Mouse (Mus musculus) intestine, embryonic 16.5 days (tissue): ENCODE results near the gene Dcaf1. TPM values are rescaled to one million over a fixed set of nuclear protein-coding genes. Genes with fewer than 3 reads are reported as not detected.

ENCODE experiments used
- ATAC-seq: fragments of 200-750 bp; cut with Nextera tagmentation; 2 replicates; pipeline ENCODE4 v1.8.0; 2017; ENCODE audit warnings: moderate TSS enrichment, moderate library complexity
- H3K27ac ChIP-seq: fragments of 300-500 bp; sonication (generic); 2 replicates; pipeline ENCODE4 v1.5.1; 2014; ENCODE audit warnings: mild to moderate bottlenecking, low read length
- H3K27me3 ChIP-seq: fragments of 300-500 bp; sonication (generic); replicated peaks from 2 replicates; pipeline ENCODE4 v1.6.1; 2014; ENCODE audit warnings: low read length, control low read depth, mixed read lengths; ENCODE audit not compliant: control insufficient read depth, insufficient read depth
- H3K36me3 ChIP-seq: fragments of 300-500 bp; sonication (generic); 2 replicates; pipeline ENCODE4 v1.6.1; 2014; ENCODE audit warnings: low read length, control low read depth; ENCODE audit not compliant: control insufficient read depth, insufficient read depth
- H3K4me1 ChIP-seq: fragments of 300-500 bp; sonication (generic); 2 replicates; pipeline ENCODE4 v1.6.1; 2014; ENCODE audit warnings: low read length, control low read depth, mixed read lengths; ENCODE audit not compliant: control insufficient read depth, insufficient read depth
- H3K4me2 ChIP-seq: fragments of 300-500 bp; sonication (generic); 2 replicates; pipeline ENCODE4 v1.6.1; 2014; ENCODE audit warnings: low read depth, low read length, control low read depth
- H3K4me3 ChIP-seq: fragments of 300-500 bp; sonication (generic); 2 replicates; pipeline ENCODE4 v1.5.1; 2014; ENCODE audit warnings: mild to moderate bottlenecking, low read length
- H3K9ac ChIP-seq: fragments of 300-500 bp; sonication (generic); 2 replicates; pipeline ENCODE4 v1.6.1; 2014; ENCODE audit warnings: low read depth, low read length
- H3K9me3 ChIP-seq: fragments of 300-500 bp; sonication (generic); 2 replicates; pipeline ENCODE4 v1.6.1; 2016; ENCODE audit warnings: low read length, control low read depth; ENCODE audit not compliant: control insufficient read depth
- WGBS: fragments of 180-500 bp; shearing (Covaris S2); extraction: QIAGEN DNeasy Blood & Tissue Kit; methylation state at CpG from one replicate; pipeline ENCODE4 v1.1.7; 2014; 5-methylcytosine and 5-hydroxymethylcytosine counted together
- polyA plus RNA-seq: library from polyadenylated mRNA; unstranded; fragments of >200 nt; fragmentation: Nextera tagmentation; extraction: Ambion mirVana; gene quantifications from 2 replicates; pipeline ENCODE4 v1.2.1, GENCODE M21; 2015

Gene Dcaf1
- polyA plus RNA-seq, 1 experiment from 2014 or later, result 18.2 TPM

DNA sequence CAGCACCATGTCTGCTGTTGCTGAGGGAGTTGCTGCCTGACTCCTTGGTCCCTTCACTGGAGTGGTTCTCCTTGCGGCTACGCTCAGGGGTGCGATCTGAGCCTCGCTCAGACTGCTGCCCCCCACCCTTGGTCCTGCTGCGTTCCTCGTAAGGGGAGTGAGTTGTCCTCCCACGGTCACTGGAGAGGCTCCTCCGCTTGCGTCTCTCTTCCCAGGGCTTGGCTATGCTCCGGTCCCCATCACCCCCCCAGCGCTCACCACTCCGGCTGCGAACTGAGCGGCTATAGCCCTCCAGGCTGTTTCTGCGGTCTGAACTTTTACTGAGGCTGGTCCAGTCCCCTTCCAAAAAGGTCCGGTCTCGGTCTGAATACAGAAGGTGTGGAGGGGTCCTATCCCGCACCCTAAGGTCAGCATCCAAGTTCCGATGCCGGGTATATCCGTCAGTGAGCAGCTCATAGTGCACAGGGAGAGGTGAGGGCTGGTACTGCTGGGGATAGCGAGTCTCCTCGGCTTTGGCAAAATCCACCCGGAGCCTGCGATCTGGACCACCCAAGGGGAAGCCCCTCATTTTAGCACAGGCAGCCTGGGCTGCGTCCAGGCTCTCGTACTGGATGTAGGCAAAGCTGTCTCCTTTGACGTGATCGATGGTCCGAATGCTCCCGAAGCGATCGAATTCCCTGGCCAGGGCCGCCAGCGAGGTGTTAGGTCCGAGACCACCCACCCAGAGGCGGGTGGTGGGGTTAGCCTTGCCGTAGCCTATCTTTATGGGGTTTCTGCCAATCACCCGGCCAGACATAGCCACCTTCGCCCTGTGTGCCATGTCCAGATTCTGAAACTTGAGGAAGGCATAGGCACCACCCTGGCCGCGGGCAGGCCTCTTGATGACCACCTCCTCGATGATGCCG lies 63.6 kb downstream of the Dcaf1 start:
- no peak for ATAC-seq
- Histone ChIP-seq H3K4me3 (peak overlapping the region; percentile 79), H3K27ac (no peak overlapping the region), H3K4me2 (peak overlapping the region; percentile 68), H3K36me3 (peaks cover 8% of the 10 kb centered on the region), H3K9me3 (no peaks in the 10 kb centered on the region), H3K4me1 (peaks cover 47% of the 10 kb centered on the region), H3K27me3 (no peaks in the 10 kb centered on the region), H3K9ac (peak overlapping the region; percentile 96)
- 16% methylated on average over 44 of the region's 44 CpGs for WGBS

DNA sequence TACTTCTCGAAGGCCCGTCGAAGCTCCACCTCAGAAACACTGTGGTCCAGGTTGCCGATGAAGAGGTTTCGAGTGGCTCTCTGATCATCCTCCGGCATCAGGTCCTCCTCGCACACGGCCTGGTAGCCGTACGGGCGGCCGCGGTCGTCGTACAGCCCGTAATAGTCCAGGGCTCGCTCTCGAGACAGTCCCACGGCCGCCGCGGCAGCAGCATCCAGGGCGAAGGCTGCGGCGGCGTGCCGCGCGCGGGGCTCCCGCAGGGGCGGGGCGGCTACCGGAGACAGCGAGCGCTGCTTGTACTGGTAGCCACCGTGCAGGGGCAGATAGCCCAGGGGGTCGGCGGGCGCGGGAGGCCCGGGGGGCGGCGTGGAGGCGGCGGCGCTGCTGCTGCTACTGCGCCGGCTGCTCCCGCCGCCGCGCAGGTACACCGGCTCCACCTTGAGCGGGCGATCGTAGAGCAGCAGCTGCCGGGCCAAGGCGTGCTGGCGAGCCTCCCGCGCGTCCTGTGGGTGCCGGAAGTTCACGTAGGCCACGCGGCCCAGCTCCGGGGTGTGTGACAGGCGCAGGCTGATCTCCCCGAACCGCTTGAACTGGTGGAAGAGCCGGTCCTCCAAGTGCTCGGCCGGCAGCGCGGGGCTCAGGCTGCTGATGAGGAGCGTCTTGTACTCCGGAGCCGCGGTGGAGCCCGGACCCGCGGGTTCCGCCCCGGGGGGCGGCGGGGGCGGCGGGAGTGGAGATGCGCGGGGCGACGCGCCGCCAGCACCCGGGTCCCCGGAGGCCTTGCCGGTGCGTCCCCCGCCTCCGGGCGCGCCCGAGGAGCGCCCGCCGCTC lies 64.4 kb downstream of the Dcaf1 start:
- peak overlapping the region; percentile 78 for H3K27ac ChIP-seq
- under 1% methylated on average over 95 of the region's 107 CpGs for WGBS
- H3K9ac ChIP-seq, result peak overlapping the region; percentile 96
- H3K36me3 ChIP-seq, result peaks cover 8% of the 10 kb centered on the region
- ATAC-seq, result peak; percentile 9; the same call in 1 of the 2 replicates
- H3K9me3 ChIP-seq, result no peaks in the 10 kb centered on the region
- H3K4me2 ChIP-seq, result peak overlapping the region; percentile 68
- peaks cover 53% of the 10 kb centered on the region for H3K4me1 ChIP-seq
- peak overlapping the region; percentile 79 for H3K4me3 ChIP-seq
- H3K27me3 ChIP-seq, result no peaks in the 10 kb centered on the region

DNA sequence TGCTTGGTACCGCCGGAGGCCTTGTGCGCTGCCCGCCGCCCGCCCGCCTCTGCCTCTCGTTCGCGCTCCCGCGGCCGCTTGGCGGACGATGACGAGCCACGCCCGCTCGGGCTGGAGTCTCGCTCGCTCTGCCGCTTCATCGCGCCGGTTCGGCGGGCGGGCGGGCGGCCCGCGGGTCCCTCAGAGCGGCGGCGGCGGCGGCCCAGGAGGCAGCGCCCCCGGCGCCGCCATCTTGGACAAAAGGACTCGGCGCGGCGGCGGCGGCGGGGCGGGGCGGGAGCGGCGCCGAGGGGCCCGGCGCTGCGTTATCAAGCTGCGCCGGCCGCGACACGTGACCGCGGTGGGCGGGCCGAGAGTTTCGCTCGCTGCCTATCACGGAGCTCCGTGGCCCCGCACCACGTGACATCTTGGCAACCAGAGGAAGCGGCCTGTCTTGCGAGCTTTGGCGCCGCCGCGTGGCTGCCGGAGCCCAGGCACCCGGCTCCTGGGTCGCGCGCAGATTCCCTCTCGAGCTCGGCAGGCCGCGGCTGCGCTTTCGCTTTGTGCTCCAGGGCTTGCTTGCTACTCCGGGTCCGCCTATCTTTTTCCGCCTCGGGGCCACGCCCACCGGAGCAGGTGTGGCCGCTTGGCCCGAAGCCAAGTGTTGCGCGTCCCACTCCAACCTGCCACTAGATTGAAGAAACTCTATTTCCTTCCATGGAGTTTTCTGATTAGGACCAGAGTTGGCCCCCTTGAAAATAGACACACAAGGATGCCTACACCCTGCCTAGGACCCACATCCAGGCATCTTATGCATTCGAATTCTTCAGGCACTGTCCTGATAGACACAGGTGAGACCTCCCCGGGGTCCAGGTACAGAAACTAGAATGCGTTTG lies 65.4 kb downstream of the Dcaf1 start, which contains the start of gene Rbm15b:
Gene Rbm15b (minus strand): TSS at position 601 of the 875 bp plus-strand sequence.
- H3K36me3 ChIP-seq, result peaks cover 8% of the 10 kb centered on the region
- peak within 1 kb of the TSS; percentile 68 for H3K4me2 ChIP-seq
- H3K4me3 ChIP-seq, result peak within 1 kb of the TSS; percentile 79
- WGBS, result 2% methylated on average over 97 of the region's 101 CpGs
- peak within 1 kb of the TSS; percentile 96 for H3K9ac ChIP-seq
- peaks cover 53% of the 10 kb centered on the region for H3K4me1 ChIP-seq
- no peaks in the 10 kb centered on the region for H3K9me3 ChIP-seq
- peak within 1 kb of the TSS; percentile 78 for H3K27ac ChIP-seq
- no peaks in the 10 kb centered on the region for H3K27me3 ChIP-seq
- peak; percentile 73 for ATAC-seq

DNA sequence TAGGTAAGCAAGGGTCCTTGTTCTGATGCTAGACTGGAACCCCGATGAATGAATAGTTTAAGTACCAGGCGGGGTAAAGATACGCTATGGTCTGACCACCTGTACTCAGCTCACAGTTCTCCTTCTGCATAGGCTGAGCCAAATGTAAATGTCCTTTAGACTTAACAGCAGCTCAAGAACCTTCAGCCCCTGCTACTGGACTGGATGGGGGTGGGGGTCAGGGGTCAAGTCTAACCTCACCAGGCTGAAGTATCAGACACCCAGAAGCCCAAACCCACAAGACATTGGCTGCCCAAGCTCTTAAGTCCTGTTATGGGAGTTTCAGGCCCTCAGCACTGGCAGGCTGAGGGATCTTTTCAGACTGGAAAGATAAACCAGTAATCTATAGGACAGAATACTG lies 66.7 kb downstream of the Dcaf1 start:
- no peak overlapping the region for H3K27ac ChIP-seq
- H3K9ac ChIP-seq, result peak overlapping the region; percentile 39; the same call in 1 of the 2 replicates
- H3K27me3 ChIP-seq, result no peaks in the 10 kb centered on the region
- H3K4me3 ChIP-seq, result no peak overlapping the region
- WGBS, result 92% methylated on average over 3 of the region's 3 CpGs
- H3K9me3 ChIP-seq, result no peaks in the 10 kb centered on the region
- ATAC-seq, result no peak
- H3K4me1 ChIP-seq, result peaks cover 46% of the 10 kb centered on the region
- peaks cover 8% of the 10 kb centered on the region for H3K36me3 ChIP-seq
- H3K4me2 ChIP-seq, result no peak overlapping the region

DNA sequence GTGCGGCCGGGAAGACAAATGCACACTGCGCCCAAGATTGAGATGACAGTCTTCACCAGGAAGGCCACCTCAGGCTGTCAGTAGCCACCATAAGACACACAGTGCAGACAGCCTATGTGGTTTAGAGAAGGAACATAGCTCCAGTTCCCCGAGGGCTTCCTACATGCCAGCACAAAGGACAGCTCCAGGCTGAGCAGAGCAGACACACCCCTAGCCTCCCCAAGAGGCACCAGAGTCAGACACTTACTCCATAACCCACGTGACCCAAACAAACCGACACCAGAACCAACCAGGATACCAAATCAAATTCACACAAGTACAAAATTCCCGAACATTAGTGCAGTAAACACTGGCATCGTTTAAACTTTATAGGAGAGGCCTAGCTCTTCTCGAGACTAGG lies 67.6 kb downstream of the Dcaf1 start:
- Histone ChIP-seq H3K9ac (no peak overlapping the region), H3K9me3 (no peaks in the 10 kb centered on the region), H3K27me3 (no peaks in the 10 kb centered on the region), H3K4me2 (no peak overlapping the region), H3K4me1 (peaks cover 40% of the 10 kb centered on the region), H3K36me3 (peaks cover 8% of the 10 kb centered on the region), H3K27ac (no peak overlapping the region), H3K4me3 (no peak overlapping the region)
- 78% methylated on average over 9 of the region's 9 CpGs for WGBS
- no peak for ATAC-seq

DNA sequence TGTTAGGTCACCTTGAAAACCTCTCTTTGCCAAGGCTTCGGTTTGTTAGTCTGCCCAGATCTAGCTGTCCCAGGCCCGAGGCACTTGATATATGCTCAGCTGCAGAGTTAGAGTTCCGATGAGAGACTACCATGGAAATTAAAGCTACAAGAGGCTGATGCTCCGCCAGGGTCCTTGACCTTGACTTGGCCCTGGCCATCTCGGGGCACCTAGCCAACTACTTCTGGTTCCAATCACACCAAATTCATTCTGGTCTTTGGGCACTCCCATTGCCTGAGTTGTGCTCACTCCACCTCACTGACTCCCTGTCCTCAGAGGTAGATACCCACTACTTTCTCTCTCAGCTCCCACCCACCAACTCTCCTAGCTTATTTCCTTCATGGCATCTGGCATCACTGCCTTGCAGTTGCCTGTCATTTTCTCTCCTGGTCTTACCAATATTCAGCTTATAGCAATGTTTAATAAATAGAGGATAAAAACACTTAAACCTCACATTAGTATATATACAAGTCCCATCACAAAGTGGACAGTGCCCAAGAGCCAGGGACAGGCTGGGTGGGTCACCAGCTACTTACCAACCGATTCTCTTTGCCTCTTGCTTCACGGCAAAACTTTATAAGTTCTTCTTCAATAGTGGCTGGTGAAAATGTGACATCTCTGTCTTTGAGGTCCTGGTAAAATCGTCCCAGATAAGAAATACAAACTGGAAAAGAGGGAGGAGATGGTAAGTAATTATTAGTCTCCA lies 69.0 kb downstream of the Dcaf1 start:
- H3K27ac ChIP-seq, result peak overlapping the region; percentile 73; the same call in 1 of the 2 replicates
- peaks cover 8% of the 10 kb centered on the region for H3K36me3 ChIP-seq
- H3K4me2 ChIP-seq, result peak overlapping the region; percentile 68
- H3K4me3 ChIP-seq, result peak overlapping the region; percentile 95
- H3K27me3 ChIP-seq, result no peaks in the 10 kb centered on the region
- ATAC-seq, result no peak
- no peaks in the 10 kb centered on the region for H3K9me3 ChIP-seq
- 57% methylated on average over 8 of the region's 8 CpGs for WGBS
- peaks cover 26% of the 10 kb centered on the region for H3K4me1 ChIP-seq
- peak overlapping the region; percentile 95 for H3K9ac ChIP-seq

DNA sequence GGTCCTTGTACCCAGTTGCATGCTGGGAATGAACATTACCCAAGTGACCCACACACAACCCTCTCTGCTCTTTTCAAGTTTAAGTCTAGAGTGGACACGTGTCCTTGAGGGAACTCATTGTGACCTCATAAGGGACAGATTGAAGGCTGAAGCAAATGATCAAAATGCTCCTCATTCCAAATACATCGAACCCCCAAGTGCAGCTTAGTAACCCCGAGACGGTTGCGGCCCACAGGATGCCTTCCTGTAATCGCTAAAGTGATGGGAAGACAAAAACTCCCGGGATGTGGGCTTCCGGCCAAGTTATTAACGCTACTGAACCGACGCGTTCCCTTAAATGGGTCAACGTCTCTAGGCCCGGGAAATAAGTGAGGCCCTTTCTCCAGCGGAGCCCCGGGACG lies 69.7 kb downstream of the Dcaf1 start:
- under 1% methylated on average over 17 of the region's 17 CpGs for WGBS
- Histone ChIP-seq H3K4me2 (peak overlapping the region; percentile 68), H3K9me3 (no peaks in the 10 kb centered on the region), H3K36me3 (peaks cover 8% of the 10 kb centered on the region), H3K27ac (peak overlapping the region; percentile 73), H3K9ac (peak overlapping the region; percentile 95), H3K27me3 (no peaks in the 10 kb centered on the region), H3K4me1 (peaks cover 26% of the 10 kb centered on the region), H3K4me3 (peak overlapping the region; percentile 95)
- ATAC-seq, result no peak

DNA sequence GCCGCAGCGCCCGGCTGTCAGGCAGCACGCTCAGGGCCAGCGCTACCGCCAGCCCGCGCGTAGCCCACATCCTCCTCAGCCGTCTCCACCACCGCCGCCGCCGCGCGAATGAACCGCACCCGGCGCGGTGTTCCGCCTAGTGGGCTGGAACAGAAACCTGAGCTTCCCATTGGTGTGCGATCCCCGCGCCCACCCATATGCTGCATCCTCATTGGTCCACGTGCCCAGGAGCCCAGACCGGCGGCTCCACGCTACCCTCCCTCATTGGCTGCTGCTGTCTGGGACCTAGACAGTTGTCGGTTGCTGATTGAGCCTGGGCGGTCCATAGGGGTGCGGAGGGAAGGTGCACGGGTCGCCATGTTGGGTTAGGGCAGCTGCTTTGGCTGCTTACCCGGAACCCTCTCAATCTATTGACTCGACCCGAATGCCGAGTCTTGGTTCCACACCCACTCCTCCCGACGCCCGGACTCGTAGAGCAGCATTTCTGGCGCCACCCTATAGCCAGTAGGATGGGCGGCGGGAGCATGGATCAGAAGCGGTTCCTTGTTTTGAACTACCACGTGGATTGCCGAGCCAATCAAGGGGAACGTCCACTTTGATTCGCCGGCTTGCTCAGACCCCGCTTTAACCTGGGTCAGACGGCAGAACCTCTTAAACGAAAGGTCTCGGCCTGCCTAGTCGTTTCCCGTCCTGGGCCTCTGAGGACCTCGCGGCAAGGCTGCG lies 70.3 kb downstream of the Dcaf1 start, which contains the start of gene Manf:
Gene Manf (minus strand): TSS at position 151 of the 723 bp plus-strand sequence.
- peak within 1 kb of the TSS; percentile 95 for H3K9ac ChIP-seq
- H3K36me3 ChIP-seq, result peaks cover 8% of the 10 kb centered on the region
- H3K4me3 ChIP-seq, result peak within 1 kb of the TSS; percentile 95
- H3K27me3 ChIP-seq, result no peaks in the 10 kb centered on the region
- peak; percentile 98 for ATAC-seq
- H3K4me1 ChIP-seq, result peaks cover 26% of the 10 kb centered on the region
- peak within 1 kb of the TSS; percentile 87 for H3K4me2 ChIP-seq
- WGBS, result under 1% methylated on average over 59 of the region's 59 CpGs
- H3K9me3 ChIP-seq, result no peaks in the 10 kb centered on the region
- H3K27ac ChIP-seq, result peak within 1 kb of the TSS; percentile 86
